Mouse (Mus musculus) forebrain, embryonic 16.5 days (tissue): ENCODE results near the gene Gm11565. TPM values are rescaled to one million over a fixed set of nuclear protein-coding genes. Genes with fewer than 3 reads are reported as not detected.

Source experiments
- polyA plus RNA-seq: library from polyadenylated mRNA; unstranded; fragments of >200 nt; fragmentation: Nextera tagmentation; extraction: Ambion mirVana; gene quantifications from 2 replicates; pipeline ENCODE4 v1.2.1, GENCODE M21; 2015

The Gm11565 gene
- polyA plus RNA-seq, 1 experiment from 2014 or later = not detected

Other genes starting within 250 kb of the Gm11565 start
- not detected in 2 replicates for gene Krtap4-6, start 248.8 kb upstream of the Gm11565 start, polyA plus RNA-seq
- gene Gm14190, start 224.0 kb upstream of the Gm11565 start, polyA plus RNA-seq = not detected in 2 replicates
- gene Gm14180, start 180.5 kb upstream of the Gm11565 start, polyA plus RNA-seq = not detected in 2 replicates
- not detected in 2 replicates for gene Gm11595, start 141.8 kb upstream of the Gm11565 start, polyA plus RNA-seq
- gene Krtap4-8, start 134.0 kb upstream of the Gm11565 start, polyA plus RNA-seq = not detected in 2 replicates
- not detected in 2 replicates for gene Krtap4-9, start 129.6 kb upstream of the Gm11565 start, polyA plus RNA-seq
- not detected in 2 replicates for gene Gm11596, start 121.3 kb upstream of the Gm11565 start, polyA plus RNA-seq
- not detected in 2 replicates for gene Gm11569, start 115.8 kb upstream of the Gm11565 start, polyA plus RNA-seq
- gene Gm11554, start 110.3 kb upstream of the Gm11565 start, polyA plus RNA-seq = not detected in 2 replicates
- not detected in 2 replicates for gene Krtap4-13, start 104.9 kb upstream of the Gm11565 start, polyA plus RNA-seq
- not detected in 2 replicates for gene Gm11564, start 99.1 kb upstream of the Gm11565 start, polyA plus RNA-seq
- gene 2300003K06Rik, start 76.7 kb upstream of the Gm11565 start, polyA plus RNA-seq = not detected in 2 replicates
- not detected in 2 replicates for gene Krtap4-16, start 63.1 kb upstream of the Gm11565 start, polyA plus RNA-seq
- not detected in 2 replicates for gene Gm11568, start 56.8 kb upstream of the Gm11565 start, polyA plus RNA-seq
- not detected in 2 replicates for gene Gm11559, start 50.3 kb upstream of the Gm11565 start, polyA plus RNA-seq
- gene Krtap9-1, start 41.4 kb upstream of the Gm11565 start, polyA plus RNA-seq = not detected in 2 replicates
- not detected in 2 replicates for gene Gm11567, start 35.6 kb upstream of the Gm11565 start, polyA plus RNA-seq
- not detected in 2 replicates for gene Krtap31-1, start 6.8 kb upstream of the Gm11565 start, polyA plus RNA-seq
- gene Krtap31-2, start 21.5 kb downstream of the Gm11565 start, polyA plus RNA-seq = not detected in 2 replicates
- gene Krtap9-5, start 33.7 kb downstream of the Gm11565 start, polyA plus RNA-seq = not detected in 2 replicates
- gene Krtap29-1, start 64.3 kb downstream of the Gm11565 start, polyA plus RNA-seq = not detected in 2 replicates
- not detected in 2 replicates for gene Krtap16-1, start 71.8 kb downstream of the Gm11565 start, polyA plus RNA-seq
- not detected in 2 replicates for gene Krtap17-1, start 79.2 kb downstream of the Gm11565 start, polyA plus RNA-seq
- not detected in 2 replicates for gene Krt33a, start 101.5 kb downstream of the Gm11565 start, polyA plus RNA-seq
- gene Krt33b, start 115.1 kb downstream of the Gm11565 start, polyA plus RNA-seq = not detected in 2 replicates
- gene Krt34, start 126.8 kb downstream of the Gm11565 start, polyA plus RNA-seq = not detected in 2 replicates
- gene Krt31, start 135.8 kb downstream of the Gm11565 start, polyA plus RNA-seq = not detected in 2 replicates
- gene Krt32, start 173.5 kb downstream of the Gm11565 start, polyA plus RNA-seq = not detected in 2 replicates
- gene Krt35, start 181.5 kb downstream of the Gm11565 start, polyA plus RNA-seq = not detected in 2 replicates
- not detected in 2 replicates for gene Krt36, start 190.9 kb downstream of the Gm11565 start, polyA plus RNA-seq
- not detected in 2 replicates for gene Krt13, start 206.8 kb downstream of the Gm11565 start, polyA plus RNA-seq
- 2.2 TPM in 1 of 2 replicates, not detected in the other for gene Krt15, start 221.2 kb downstream of the Gm11565 start, polyA plus RNA-seq
- gene Krt19, start 233.9 kb downstream of the Gm11565 start, polyA plus RNA-seq = 0.30 and 2.3 TPM in 2 replicates